Mouse (Mus musculus) testis, adult 2 months (tissue): ENCODE measurements at regions not wholly inside any gene's neighbourhood (a gene's known extent, or its start where the extent isn't known, plus 50 kb on each side); places are given as distances from the start of the nearest gene placed in this dataset.

ENCODE experiments used
- CTCF ChIP-seq: fragments of 200-500 bp; IDR thresholded peaks from 2 replicates; pipeline ENCODE4 v1.5.1; 2012; ENCODE audit warnings: low read depth, mild to moderate bottlenecking, inconsistent platforms, low read length, moderate library complexity; ENCODE audit not compliant: control insufficient read depth, insufficient read depth, insufficient replicate concordance
- POLR2A ChIP-seq: fragments of 200-500 bp; IDR thresholded peaks from 2 replicates; pipeline ENCODE4 v1.6.1; 2012; ENCODE audit warnings: low read depth, mild to moderate bottlenecking, inconsistent platforms, low read length, moderate library complexity; ENCODE audit not compliant: control insufficient read depth

DNA sequence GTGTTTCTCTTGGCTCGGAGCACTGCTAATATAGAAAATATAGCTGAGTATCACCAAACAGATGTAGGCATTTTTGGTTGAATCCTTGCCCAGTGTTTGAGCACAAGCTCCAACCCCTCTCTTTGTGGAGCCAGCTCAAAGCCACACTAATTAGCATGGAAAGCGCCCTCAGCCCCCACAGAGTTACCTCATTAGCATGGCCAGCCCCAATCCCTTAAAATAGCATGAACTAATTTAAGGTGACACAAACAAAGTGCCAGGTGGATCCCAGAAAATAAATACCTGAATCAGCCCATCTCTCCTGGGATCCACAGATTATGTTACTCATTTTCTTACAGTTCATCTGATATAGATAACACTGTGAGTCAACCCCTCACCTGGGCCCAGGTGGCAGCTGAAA, 79.7 kb upstream of the Ankrd50 start:
- TF ChIP-seq CTCF = no peak
- no peak for TF ChIP-seq POLR2A
